Mouse (Mus musculus): Measurements from ENCODE around the gene Klhl7.

GRCm38 (mm10) chr5:24169881-24170280 lies 69.5 kb downstream of the Klhl7 start:
- TF ChIP-seq CTCF (conservative IDR thresholded peaks at IDR 0.05; ENCODE audit: low read length) (no peak), POU5F1 (IDR thresholded peaks at IDR 0.05; ENCODE audit: borderline replicate concordance, low read length) (no peak)

Measured in E14TG2a.4 (cell line).